Mouse (Mus musculus): ENCODE data around the gene Atp6v1c2. TPM values are rescaled to one million over a fixed set of nuclear protein-coding genes. Genes with fewer than 3 reads are reported as not detected.

Atp6v1c2 gene
- total and polyA plus RNA-seq, 3 experiments: not detected

GRCm38 (mm10) chr12:17289913-17290312, 39.2 kb downstream of the Atp6v1c2 start:
- no peak overlapping the region for H3K27ac ChIP-seq (ENCODE audit: control insufficient read depth, low read depth, low read length)
- no peak for DNase-seq (ENCODE audit: low read depth, low spot score)

GRCm38 (mm10) chr12:17289060-17289459, 40.1 kb downstream of the Atp6v1c2 start:
- TF ChIP-seq ZMIZ1 (IDR thresholded peaks at IDR 0.05; ENCODE audit: low read depth, low read length): no peak
- TF ChIP-seq ELF1 (IDR thresholded peaks at IDR 0.05; ENCODE audit: low read depth, low read length): no peak
- TF ChIP-seq TAL1 (IDR thresholded peaks at IDR 0.05; ENCODE audit: low read length): no peak
- no peak for TF ChIP-seq MYC (IDR thresholded peaks at IDR 0.05; ENCODE audit: low read depth, low read length)
- no peak for TF ChIP-seq MAFK (IDR thresholded peaks at IDR 0.05; ENCODE audit: borderline replicate concordance, low read depth, low read length)
- no peak for TF ChIP-seq ZC3H11A (IDR thresholded peaks at IDR 0.05; ENCODE audit: low read depth, low read length)
- no peak for TF ChIP-seq MXI1 (IDR thresholded peaks at IDR 0.05; ENCODE audit: low read depth, low read length)
- no peak for TF ChIP-seq POLR2AphosphoS5 (IDR thresholded peaks at IDR 0.05; ENCODE audit: borderline replicate concordance, low read depth, low read length)
- H3K4me3 ChIP-seq (ENCODE audit: control insufficient read depth in 1 of 2, insufficient read depth in 1 of 2, low read depth in 2 of 2, low read length in 2 of 2): no peak overlapping the region
- H3K27me3 ChIP-seq (ENCODE audit: control insufficient read depth in 1 of 2, insufficient read depth in 2 of 2, low read length in 2 of 2): no peaks in the 10 kb centered on the region; a peak in 1 of 4 replicates
- H3K27ac ChIP-seq (ENCODE audit: control insufficient read depth, low read depth, low read length): no peak overlapping the region
- DNase-seq (ENCODE audit: low read depth, low spot score): no peak
- no peaks in the 10 kb centered on the region for H3K36me3 ChIP-seq (ENCODE audit: control insufficient read depth in 1 of 2, insufficient read depth in 2 of 2, low read length in 2 of 2)
- no peaks in the 10 kb centered on the region for H3K9me3 ChIP-seq (replicated peaks; ENCODE audit: insufficient read depth, low read length)
- H3K9ac ChIP-seq (ENCODE audit: control insufficient read depth, low read depth, low read length, poor library complexity, severe bottlenecking): no peak overlapping the region
- H3K4me1 ChIP-seq (ENCODE audit: control insufficient read depth in 1 of 2, insufficient read depth in 2 of 2, low read length in 2 of 2): no peaks in the 10 kb centered on the region
- no peaks in the 10 kb centered on the region for H3K79me2 ChIP-seq (ENCODE audit: control insufficient read depth, insufficient read depth, low read length, poor library complexity)

More at GRCm38 (mm10) chr12:17289913-17290312, 39.2 kb downstream of the Atp6v1c2 start:
- TF ChIP-seq BHLHE40 (IDR thresholded peaks at IDR 0.05; ENCODE audit: borderline replicate concordance, low read depth, low read length): no peak
- no peak for TF ChIP-seq ZKSCAN1 (IDR thresholded peaks at IDR 0.05; ENCODE audit: low read depth, low read length)
- TF ChIP-seq GABPA (IDR thresholded peaks at IDR 0.05; ENCODE audit: low read depth, low read length): no peak
- TF ChIP-seq MYC (IDR thresholded peaks at IDR 0.05; ENCODE audit: low read depth, low read length): no peak
- TF ChIP-seq MYB (IDR thresholded peaks at IDR 0.05; ENCODE audit: low read depth, low read length): no peak
- no peak for TF ChIP-seq MAX (IDR thresholded peaks at IDR 0.05; ENCODE audit: low read length)
- TF ChIP-seq CHD2 (IDR thresholded peaks at IDR 0.05; ENCODE audit: low read length): no peak
- no peak for TF ChIP-seq ZNF384 (IDR thresholded peaks at IDR 0.05; ENCODE audit: low read depth, low read length)
- TF ChIP-seq SIN3A (IDR thresholded peaks at IDR 0.05; ENCODE audit: low read length): no peak
- TF ChIP-seq E2F4 (IDR thresholded peaks at IDR 0.05; ENCODE audit: borderline replicate concordance, low read depth, low read length): no peak
- TF ChIP-seq NELFE (IDR thresholded peaks at IDR 0.05; ENCODE audit: low read depth, low read length): no peak
- TF ChIP-seq POLR2A (IDR thresholded peaks at IDR 0.05; ENCODE audit: control insufficient read depth in 1 of 2, insufficient read depth in 1 of 2, low read depth in 1 of 2, low read length in 2 of 2, poor library complexity in 1 of 2): no peak
- TF ChIP-seq ELF1 (IDR thresholded peaks at IDR 0.05; ENCODE audit: low read depth, low read length): no peak
- no peak for TF ChIP-seq CTCF (IDR thresholded peaks at IDR 0.05 in 2 of 3, conservative IDR thresholded peaks at IDR 0.05 in 1 of 3; ENCODE audit: control insufficient read depth in 1 of 3, insufficient read depth in 1 of 3, low read depth in 2 of 3, low read length in 3 of 3, poor library complexity in 1 of 3, severe bottlenecking in 1 of 3)
- no peaks in the 10 kb centered on the region for H3K79me2 ChIP-seq (ENCODE audit: control insufficient read depth, insufficient read depth, low read length, poor library complexity)
- H3K36me3 ChIP-seq (ENCODE audit: control insufficient read depth in 1 of 2, insufficient read depth in 2 of 2, low read length in 2 of 2): no peaks in the 10 kb centered on the region
- H3K9ac ChIP-seq (ENCODE audit: control insufficient read depth, low read depth, low read length, poor library complexity, severe bottlenecking): no peak overlapping the region
- no peaks in the 10 kb centered on the region for H3K9me3 ChIP-seq (replicated peaks; ENCODE audit: insufficient read depth, low read length)
- H3K4me3 ChIP-seq (ENCODE audit: control insufficient read depth in 1 of 2, insufficient read depth in 1 of 2, low read depth in 2 of 2, low read length in 2 of 2): no peak overlapping the region
- H3K4me1 ChIP-seq (ENCODE audit: control insufficient read depth in 1 of 2, insufficient read depth in 2 of 2, low read length in 2 of 2): no peaks in the 10 kb centered on the region
- no peaks in the 10 kb centered on the region; a peak in 1 of 4 replicates for H3K27me3 ChIP-seq (ENCODE audit: control insufficient read depth in 1 of 2, insufficient read depth in 2 of 2, low read length in 2 of 2)
